Mouse (Mus musculus) lung, postnatal 25 days (tissue): Measurements from ENCODE around the gene Fbn1.

Source experiments
- DNase-seq: peaks from one replicate; pipeline ENCODE4 v3.0.0; 2022; ENCODE audit warnings: low spot score

Gene Fbn1

GRCm38 (mm10) chr2:125507893-125508292 lies at the start of gene Fbn1:
Gene Fbn1 (minus strand): TSS chr2:125507993.
- DNase-seq: no peak

- DNase-seq: no peak
Measured at GRCm38 (mm10) chr2:125555830-125556229, 48.0 kb upstream of the Fbn1 start.

GRCm38 (mm10) chr2:125548806-125549578 lies 41.2 kb upstream of the Fbn1 start:
- no peak for DNase-seq

GRCm38 (mm10) chr2:125544986-125545385 lies 37.2 kb upstream of the Fbn1 start:
- DNase-seq: no peak

DNA sequence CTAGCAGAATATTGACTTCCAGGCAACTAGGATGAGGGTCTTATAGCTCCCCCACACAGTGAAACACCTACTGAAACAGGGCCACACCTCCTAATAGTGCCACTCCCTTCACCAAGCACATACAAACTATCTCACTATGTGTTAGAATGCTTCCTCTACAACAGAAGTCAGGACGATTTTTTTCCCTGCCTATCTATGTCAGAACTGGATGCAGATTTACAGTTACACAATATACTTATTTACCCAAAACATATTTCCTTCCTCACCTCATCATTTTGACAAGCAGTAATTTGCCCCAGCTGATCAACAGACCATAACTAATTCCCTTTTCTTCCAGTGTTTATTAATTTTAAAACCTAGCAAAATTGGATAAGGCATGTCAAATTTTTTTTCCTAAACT lies 35.9 kb upstream of the Fbn1 start:
- DNase-seq: no peak

DNA sequence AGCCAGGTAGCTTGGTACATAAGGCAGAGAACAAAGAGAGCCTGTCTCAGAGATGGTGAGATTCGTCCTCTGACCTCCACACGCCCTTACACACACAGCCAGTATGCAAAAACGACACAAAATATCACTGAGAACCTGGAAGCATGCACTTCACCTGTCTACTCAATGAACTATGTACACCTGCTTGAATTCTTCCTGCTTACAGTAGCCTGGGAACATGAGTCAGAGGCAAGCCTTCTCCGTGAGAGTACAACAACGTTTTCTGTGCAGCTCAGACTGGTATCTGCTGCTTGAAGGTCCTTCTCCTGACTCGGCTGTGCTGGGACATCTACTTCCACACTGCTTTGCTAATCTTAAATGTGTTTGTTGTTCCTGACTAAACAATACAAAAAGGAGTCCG lies 33.7 kb upstream of the Fbn1 start:
- no peak for DNase-seq

DNA sequence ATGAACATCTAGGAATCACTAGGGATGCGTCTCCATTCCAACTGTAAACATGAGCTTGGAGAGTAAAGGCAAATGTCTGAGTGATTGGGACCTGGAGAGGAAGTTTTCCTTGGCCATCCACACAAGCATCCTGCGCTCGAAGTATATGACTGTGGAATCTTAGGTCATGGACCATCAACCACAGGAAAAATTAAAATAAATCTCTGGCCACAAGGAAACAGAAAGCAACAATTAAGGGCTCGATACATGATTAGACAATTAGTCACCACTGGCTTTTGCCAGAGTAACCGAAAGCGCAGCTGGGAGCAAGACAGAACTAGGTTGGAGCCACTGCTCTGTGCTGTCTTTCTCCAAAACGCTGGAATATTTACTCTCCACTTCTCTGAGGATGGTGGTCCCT lies 32.8 kb upstream of the Fbn1 start:
- no peak for DNase-seq

DNA sequence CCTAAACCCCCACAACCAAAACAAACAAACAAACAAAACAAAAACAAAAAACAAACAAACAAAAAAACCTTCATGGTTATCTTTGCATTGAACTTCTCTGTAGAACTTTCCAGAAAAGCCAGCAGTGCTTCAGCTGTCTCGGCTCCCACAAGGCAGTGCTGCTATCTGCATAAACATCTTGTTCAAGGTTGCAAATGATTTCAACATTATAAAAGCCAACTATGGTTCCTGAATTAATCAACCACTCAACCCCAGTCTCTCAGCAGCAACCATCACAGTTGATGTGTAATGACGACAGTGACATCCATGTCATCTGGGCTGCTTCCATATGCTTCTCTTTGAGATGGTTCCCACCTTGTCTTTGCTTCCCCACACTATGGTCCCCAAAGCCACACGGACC lies 31.8 kb upstream of the Fbn1 start:
- DNase-seq: no peak

DNA sequence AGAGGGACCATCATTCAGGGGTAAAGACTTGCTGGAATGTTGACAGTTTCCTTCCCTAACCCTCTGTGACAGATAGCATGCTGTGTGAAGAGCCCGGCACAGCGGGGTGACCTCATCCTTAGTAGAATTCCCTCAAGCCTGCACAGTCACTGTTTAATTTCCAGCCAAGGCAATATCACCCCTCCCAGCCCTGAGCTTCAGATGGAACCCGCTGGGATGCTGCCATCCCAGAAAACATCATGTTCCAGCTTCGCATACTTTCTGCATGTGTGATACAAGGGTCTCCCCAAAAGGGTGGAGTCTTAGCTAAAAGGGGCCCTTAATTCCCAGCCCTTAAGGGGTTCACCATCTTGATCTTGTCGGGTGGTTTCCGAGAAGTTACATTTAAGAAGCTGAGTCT lies 22.9 kb upstream of the Fbn1 start:
- peak; percentile 12 for DNase-seq

DNA sequence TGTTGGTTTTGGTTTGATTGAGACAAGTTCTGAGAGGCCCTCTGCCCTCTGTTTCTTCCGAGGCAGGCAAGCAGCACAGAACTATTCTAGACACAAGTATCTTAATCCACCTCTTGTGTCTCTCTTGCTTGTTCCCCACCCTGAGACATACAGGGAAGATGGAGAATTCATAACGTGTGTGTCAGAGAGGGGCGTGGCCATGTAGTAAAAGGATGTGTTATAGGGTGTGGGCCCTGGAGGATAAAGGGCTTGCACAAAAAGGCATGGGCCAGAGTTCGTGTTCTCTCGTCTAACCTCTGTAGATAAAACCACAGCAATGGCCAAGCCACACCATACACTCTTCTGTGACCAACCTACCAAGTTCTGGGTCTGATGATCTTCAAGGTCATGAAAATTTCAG lies 18.8 kb upstream of the Fbn1 start:
- DNase-seq: no peak

DNA sequence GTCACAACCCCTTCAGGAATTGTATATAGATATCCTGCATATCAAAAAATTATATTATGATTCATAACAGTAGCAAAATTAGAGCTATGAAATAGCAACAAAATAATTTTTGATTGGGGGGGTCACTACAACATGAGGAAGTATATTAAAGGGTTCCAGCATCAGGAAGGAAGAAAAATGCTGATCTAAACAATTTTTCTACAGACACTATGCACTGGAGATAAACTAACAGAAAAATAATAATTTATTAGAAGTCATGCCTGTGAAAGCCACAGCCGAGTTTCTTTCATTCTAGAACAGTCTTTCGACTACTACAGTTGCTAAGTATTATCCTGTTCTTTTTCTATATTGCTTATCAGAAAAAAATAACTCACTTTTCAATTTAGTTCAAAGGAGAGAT lies 17.7 kb upstream of the Fbn1 start:
- no peak for DNase-seq

- peak; percentile 34 for DNase-seq
Measured at GRCm38 (mm10) chr2:125516594-125516993, 8.8 kb upstream of the Fbn1 start.

- DNase-seq: no peak
Measured at GRCm38 (mm10) chr2:125515291-125516057, 7.7 kb upstream of the Fbn1 start.

DNA sequence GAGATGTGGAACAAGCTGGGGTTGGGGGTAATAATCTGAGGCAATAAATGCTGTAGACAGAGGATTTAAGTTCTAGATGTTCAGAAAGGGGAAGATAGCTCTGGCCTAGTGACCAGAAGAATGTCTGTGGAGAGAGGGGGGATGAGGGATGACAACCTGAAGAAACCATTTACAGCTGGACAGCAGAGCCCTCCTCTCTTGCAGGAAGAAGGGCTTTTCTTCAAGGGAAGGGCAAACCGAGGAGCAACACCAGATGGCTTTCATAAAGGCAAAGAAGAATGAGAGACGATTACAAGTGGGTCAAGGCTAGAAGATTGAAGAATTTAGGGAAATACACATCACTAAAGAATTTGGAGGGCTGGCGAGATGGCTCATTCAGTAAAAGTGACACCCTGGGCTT lies 6.6 kb upstream of the Fbn1 start:
- no peak for DNase-seq

- no peak for DNase-seq
Measured at GRCm38 (mm10) chr2:125512544-125512943, 4.8 kb upstream of the Fbn1 start.

- DNase-seq: no peak
Measured at GRCm38 (mm10) chr2:125511898-125512297, 4.1 kb upstream of the Fbn1 start.

DNA sequence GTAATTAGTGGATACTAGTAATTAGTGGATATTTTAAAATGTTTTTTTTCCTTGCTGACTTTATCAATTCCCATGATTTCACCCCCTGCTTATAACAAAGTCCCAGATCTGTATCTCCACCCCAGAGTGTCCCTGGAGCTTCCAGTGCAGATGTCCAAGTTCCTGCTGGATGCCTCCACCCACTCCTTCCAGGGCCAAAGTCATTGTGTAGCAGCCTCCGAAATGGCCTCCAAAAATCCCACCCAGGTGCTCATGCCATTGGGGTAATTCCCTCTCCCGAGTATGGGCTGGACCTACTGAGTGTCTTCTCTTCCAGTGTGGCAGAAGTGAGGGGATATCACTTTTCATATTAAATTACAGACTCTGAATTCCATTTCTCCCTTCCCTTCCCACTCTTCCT lies 3.0 kb upstream of the Fbn1 start:
- DNase-seq: no peak

- no peak for DNase-seq
Measured at GRCm38 (mm10) chr2:125508381-125508780, 588 bp upstream of the Fbn1 start.

DNA sequence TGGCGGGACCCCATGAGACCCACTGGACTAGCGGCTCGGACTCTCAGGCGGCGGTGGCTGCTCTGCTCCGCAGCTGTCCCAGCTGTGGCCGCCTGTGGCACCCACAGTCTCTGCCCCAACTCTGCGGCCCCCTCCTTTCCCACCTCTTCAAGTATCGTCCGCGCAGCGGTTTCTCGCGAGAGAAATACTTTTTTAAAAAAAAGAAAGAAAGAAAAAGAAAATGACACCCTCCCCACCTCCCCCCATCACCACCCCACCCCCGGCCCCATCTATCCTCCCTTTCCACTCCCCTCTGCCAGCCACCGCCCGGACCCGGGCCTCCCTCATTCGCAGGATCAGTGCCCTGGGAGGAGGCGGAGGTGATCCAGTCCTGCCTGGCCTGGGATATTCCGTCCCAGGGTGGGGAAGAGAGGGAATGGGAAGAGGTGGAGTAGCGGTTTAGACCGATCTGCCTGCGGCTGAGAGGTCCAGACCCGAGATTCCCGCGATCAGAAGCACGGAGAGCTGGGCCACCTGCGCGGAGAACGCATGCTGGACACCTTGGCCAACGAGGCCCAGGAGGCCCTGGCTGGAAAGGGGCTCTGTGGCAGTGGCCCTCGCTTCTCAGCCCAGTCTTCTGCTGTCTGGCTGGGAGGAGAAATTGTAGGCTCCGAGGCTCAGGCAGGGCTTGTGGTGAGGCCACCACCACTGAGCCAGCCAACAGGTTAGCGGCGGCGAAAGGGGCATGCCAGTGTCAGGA lies 1.3 kb downstream of the Fbn1 start:
- peak; percentile 48 for DNase-seq

- peak; percentile 31 for DNase-seq
Measured at GRCm38 (mm10) chr2:125505746-125506315, 2.0 kb downstream of the Fbn1 start.

GRCm38 (mm10) chr2:125505006-125505745 lies 2.6 kb downstream of the Fbn1 start, which contains the start of gene Gm9913:
Gene Gm9913 (plus strand): TSS chr2:125505089.
- peak; percentile 32 for DNase-seq

GRCm38 (mm10) chr2:125501526-125501925 lies 6.3 kb downstream of the Fbn1 start:
- no peak for DNase-seq
